Mouse (Mus musculus) brain, embryonic 14.5 days (tissue): ENCODE measurements at regions not wholly inside any gene's neighbourhood (a gene's known extent, or its start where the extent isn't known, plus 50 kb on each side); places are given as distances from the start of the nearest gene placed in this dataset.

Experiments
- CTCF ChIP-seq: fragments of 200-500 bp; IDR thresholded peaks from 2 replicates; pipeline ENCODE4 v1.5.1; 2012; ENCODE audit warnings: inconsistent platforms, mild to moderate bottlenecking, moderate library complexity, borderline replicate concordance; ENCODE audit not compliant: insufficient read depth, insufficient read length; ENCODE audit errors: extremely low read depth
- POLR2A ChIP-seq: fragments of 200-500 bp; IDR thresholded peaks from 2 replicates; pipeline ENCODE4 v1.6.1; 2012; ENCODE audit warnings: mild to moderate bottlenecking, inconsistent platforms, borderline replicate concordance; ENCODE audit not compliant: poor library complexity, insufficient read depth, insufficient read length, severe bottlenecking; ENCODE audit errors: extremely low read depth

GRCm38 (mm10) chr2:133399059-133399690 is 152.8 kb upstream of the Bmp2 start:
- TF ChIP-seq CTCF, result no peak
- TF ChIP-seq POLR2A, result no peak
